Mouse (Mus musculus): ENCODE measurements around the gene Olfr738.

The Olfr738 gene

DNA sequence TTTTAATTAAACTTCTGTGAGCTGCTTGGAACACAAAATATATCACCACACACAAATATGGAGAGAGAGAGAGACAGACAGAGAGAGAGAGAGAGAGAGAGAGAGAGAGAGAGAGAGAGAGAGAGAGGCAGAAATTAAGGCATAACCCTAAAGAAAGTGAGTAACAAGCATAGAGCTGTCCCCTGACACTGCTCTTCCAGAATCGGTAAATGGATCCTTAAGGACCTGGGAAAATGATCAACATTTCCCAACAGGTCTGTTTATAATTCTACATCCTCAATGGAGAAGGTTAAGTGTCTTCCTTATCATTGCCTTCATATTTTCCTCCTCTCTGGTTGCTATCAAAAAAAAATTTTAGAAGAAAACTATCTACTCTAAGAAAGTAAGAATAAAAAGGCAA is at the start of gene Olfr738:
Gene Olfr738, plus strand, starts transcription at position 301 of the 400 bp plus-strand sequence.
- DNase-seq = no peak

DNA sequence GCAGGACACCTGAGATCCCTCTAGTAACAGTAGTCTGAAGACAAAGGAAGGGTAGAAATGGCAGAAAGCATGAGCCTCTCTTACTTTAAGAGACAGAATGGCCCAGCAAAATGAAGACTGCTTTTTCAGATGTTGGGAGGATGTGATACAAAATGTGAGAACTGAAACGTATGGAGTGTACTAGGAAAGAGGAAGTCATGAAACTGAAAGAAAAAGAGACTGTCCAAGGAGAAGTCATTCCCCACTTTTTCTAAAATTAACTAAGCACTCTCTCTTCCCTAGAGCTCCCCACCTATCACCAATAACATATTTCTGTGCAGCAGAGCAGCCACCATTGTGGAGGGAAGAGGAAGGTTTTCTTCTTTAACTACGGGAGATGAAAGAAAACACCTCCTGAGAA is 49.8 kb upstream of the Olfr738 start, which contains the start of gene Tlr11:
Gene Tlr11, plus strand, starts transcription at position 322 of the 400 bp plus-strand sequence.
- DNase-seq = no peak

GRCm38 (mm10) chr14:50360480-50360879 is 46.9 kb upstream of the Olfr738 start:
- no peak for DNase-seq

GRCm38 (mm10) chr14:50363561-50363960 is 43.8 kb upstream of the Olfr738 start:
- DNase-seq = no peak

GRCm38 (mm10) chr14:50380863-50381262 is 26.5 kb upstream of the Olfr738 start, which contains the start of gene Olfr736:
Gene Olfr736 (plus strand): TSS chr14:50381163.
- DNase-seq = no peak

DNA sequence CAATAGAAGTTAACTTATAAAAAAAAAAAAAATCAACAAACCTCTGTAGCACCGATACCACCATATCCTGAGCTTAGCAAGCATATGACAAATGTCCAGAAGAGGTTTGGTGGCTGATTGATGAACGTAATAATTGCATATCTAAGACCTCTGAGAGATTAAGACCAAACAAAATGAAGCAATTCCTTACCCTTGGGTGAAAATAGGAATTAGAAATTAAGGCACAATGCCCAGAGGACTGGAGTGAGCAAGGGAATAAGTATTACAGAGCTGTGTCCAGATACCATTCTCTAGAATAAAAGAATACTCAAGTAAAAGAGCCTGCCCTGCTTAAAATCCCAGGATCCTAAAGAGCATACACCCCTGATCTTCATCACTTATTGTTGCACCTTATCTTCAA is 11.0 kb downstream of the Olfr738 start, which contains the start of gene Olfr739:
Gene Olfr739, plus strand, starts transcription at position 301 of the 400 bp plus-strand sequence.
- no peak for DNase-seq

GRCm38 (mm10) chr14:50445245-50445644 is 37.9 kb downstream of the Olfr738 start, which contains the start of gene Olfr740:
Gene Olfr740 (plus strand): TSS chr14:50445545.
- DNase-seq = no peak

All from embryo, embryonic 11 days (tissue).